Mouse (Mus musculus): Measurements from ENCODE around the gene Nsg2. TPM values are rescaled to one million over a fixed set of nuclear protein-coding genes. Genes with fewer than 3 reads are reported as not detected.

Gene Nsg2
- polyA plus RNA-seq, 1 experiment from 2014 or later, result 2.0 TPM

GRCm38 (mm10) chr11:32020031-32020965 is 20.0 kb downstream of the Nsg2 start:
- no peak overlapping the region for H3K27ac ChIP-seq
- DNase-seq (ENCODE audit: low spot score), result no peak
- no peak overlapping the region for H3K4me3 ChIP-seq
- H3K36me3 ChIP-seq, result no peaks in the 10 kb centered on the region
- peaks cover 36% of the 10 kb centered on the region for H3K4me1 ChIP-seq
- H3K9me3 ChIP-seq (replicated peaks), result no peaks in the 10 kb centered on the region
- 0 out of 2 replicates have a peak, but pooled peaks cover 7% of the 10 kb centered on the region for H3K27me3 ChIP-seq (ENCODE audit: low read depth, poor library complexity, severe bottlenecking)
- 39% methylated on average over 8 of the region's 8 CpGs for WGBS

GRCm38 (mm10) chr11:32026634-32027033 is 26.4 kb downstream of the Nsg2 start:
- WGBS, result 78% methylated on average over 5 of the region's 5 CpGs
- Histone ChIP-seq H3K27ac (no peak overlapping the region), H3K36me3 (no peaks in the 10 kb centered on the region), H3K4me3 (no peak overlapping the region), H3K4me1 (peaks cover 23% of the 10 kb centered on the region; the same call in 1 of the 2 replicates), H3K27me3 (ENCODE audit: low read depth, poor library complexity, severe bottlenecking) (0 out of 2 replicates have a peak, but pooled peaks cover 3% of the 10 kb centered on the region), H3K9me3 (replicated peaks) (no peaks in the 10 kb centered on the region)
- no peak for DNase-seq (ENCODE audit: low spot score)

GRCm38 (mm10) chr11:32027474-32028342 is 27.4 kb downstream of the Nsg2 start:
- H3K27ac ChIP-seq, result no peak overlapping the region
- no peaks in the 10 kb centered on the region for H3K36me3 ChIP-seq
- DNase-seq (ENCODE audit: low spot score), result no peak
- 0 out of 2 replicates have a peak, but pooled peaks cover 3% of the 10 kb centered on the region for H3K27me3 ChIP-seq (ENCODE audit: low read depth, poor library complexity, severe bottlenecking)
- 80% methylated on average over 7 of the region's 7 CpGs for WGBS
- peaks cover 23% of the 10 kb centered on the region; the same call in 1 of the 2 replicates for H3K4me1 ChIP-seq
- no peaks in the 10 kb centered on the region for H3K9me3 ChIP-seq (replicated peaks)
- H3K4me3 ChIP-seq, result no peak overlapping the region

DNA sequence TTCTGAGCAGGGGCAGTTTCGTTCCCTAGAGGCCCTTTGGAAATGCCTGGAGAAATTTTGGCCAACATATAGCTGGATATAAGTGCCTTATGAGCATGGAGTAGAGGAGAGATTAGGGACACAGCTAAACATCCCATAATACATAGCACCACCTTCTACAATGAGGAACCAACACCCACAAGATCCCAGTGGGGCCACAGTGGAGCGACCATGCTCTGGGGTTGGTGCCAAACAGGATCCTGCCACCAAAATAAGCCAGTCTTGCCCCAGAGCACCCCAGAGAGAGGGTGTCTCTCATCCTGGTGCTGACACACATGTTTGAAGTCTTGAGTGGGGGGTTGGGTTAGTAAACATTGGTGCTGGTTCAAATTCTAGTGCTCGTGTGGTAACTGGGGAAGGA is 28.3 kb downstream of the Nsg2 start:
- WGBS, result 81% methylated on average over 3 of the region's 3 CpGs
- no peaks in the 10 kb centered on the region for H3K36me3 ChIP-seq
- no peak overlapping the region for H3K4me3 ChIP-seq
- peaks cover 25% of the 10 kb centered on the region; the same call in 1 of the 2 replicates for H3K4me1 ChIP-seq
- H3K27me3 ChIP-seq (ENCODE audit: low read depth, poor library complexity, severe bottlenecking), result 0 out of 2 replicates have a peak, but pooled peaks cover 3% of the 10 kb centered on the region
- H3K27ac ChIP-seq, result no peak overlapping the region
- no peak for DNase-seq (ENCODE audit: low spot score)
- H3K9me3 ChIP-seq (replicated peaks), result no peaks in the 10 kb centered on the region

GRCm38 (mm10) chr11:32029356-32029755 is 29.1 kb downstream of the Nsg2 start:
- DNase-seq (ENCODE audit: low spot score), result no peak
- WGBS, result 94% methylated on average over 5 of the region's 5 CpGs
- no peak overlapping the region for H3K27ac ChIP-seq
- peaks cover 23% of the 10 kb centered on the region; the same call in 1 of the 2 replicates for H3K4me1 ChIP-seq
- no peak overlapping the region for H3K4me3 ChIP-seq
- H3K27me3 ChIP-seq (ENCODE audit: low read depth, poor library complexity, severe bottlenecking), result 0 out of 2 replicates have a peak, but pooled peaks cover 3% of the 10 kb centered on the region
- H3K9me3 ChIP-seq (replicated peaks), result no peaks in the 10 kb centered on the region
- H3K36me3 ChIP-seq, result no peaks in the 10 kb centered on the region

GRCm38 (mm10) chr11:32031396-32031795 is 31.1 kb downstream of the Nsg2 start:
- no peak for DNase-seq (ENCODE audit: low spot score)
- Histone ChIP-seq H3K4me3 (no peak overlapping the region), H3K9me3 (replicated peaks) (no peaks in the 10 kb centered on the region), H3K27me3 (ENCODE audit: low read depth, poor library complexity, severe bottlenecking) (0 out of 2 replicates have a peak, but pooled peaks cover 3% of the 10 kb centered on the region), H3K4me1 (peaks cover 16% of the 10 kb centered on the region; the same call in 1 of the 2 replicates), H3K36me3 (no peaks in the 10 kb centered on the region), H3K27ac (no peak overlapping the region)
- 79% methylated on average over 4 of the region's 4 CpGs for WGBS

GRCm38 (mm10) chr11:32032053-32032452 is 31.8 kb downstream of the Nsg2 start:
- WGBS, result 88% methylated on average over 9 of the region's 9 CpGs
- peaks cover 11% of the 10 kb centered on the region; the same call in 1 of the 2 replicates for H3K4me1 ChIP-seq
- no peak for DNase-seq (ENCODE audit: low spot score)
- H3K9me3 ChIP-seq (replicated peaks), result no peaks in the 10 kb centered on the region
- H3K27ac ChIP-seq, result no peak overlapping the region
- 0 out of 2 replicates have a peak, but pooled peaks cover 3% of the 10 kb centered on the region for H3K27me3 ChIP-seq (ENCODE audit: low read depth, poor library complexity, severe bottlenecking)
- H3K36me3 ChIP-seq, result no peaks in the 10 kb centered on the region
- no peak overlapping the region for H3K4me3 ChIP-seq

GRCm38 (mm10) chr11:32035831-32036230 is 35.6 kb downstream of the Nsg2 start:
- H3K27ac ChIP-seq, result no peak overlapping the region
- H3K4me1 ChIP-seq, result peaks cover 22% of the 10 kb centered on the region
- H3K9me3 ChIP-seq (replicated peaks), result no peaks in the 10 kb centered on the region
- WGBS, result 78% methylated on average over 5 of the region's 5 CpGs
- H3K4me3 ChIP-seq, result no peak overlapping the region
- H3K27me3 ChIP-seq (ENCODE audit: low read depth, poor library complexity, severe bottlenecking), result no peaks in the 10 kb centered on the region
- DNase-seq (ENCODE audit: low spot score), result no peak
- no peaks in the 10 kb centered on the region for H3K36me3 ChIP-seq

- no peak for DNase-seq (ENCODE audit: low spot score)
- Histone ChIP-seq H3K4me1 (peaks cover 16% of the 10 kb centered on the region), H3K9me3 (replicated peaks) (no peaks in the 10 kb centered on the region), H3K4me3 (no peak overlapping the region), H3K36me3 (no peaks in the 10 kb centered on the region), H3K27ac (no peak overlapping the region), H3K27me3 (ENCODE audit: low read depth, poor library complexity, severe bottlenecking) (no peaks in the 10 kb centered on the region)
- whole genome bisulfite sequencing, result 66% methylated on average over 4 of the region's 4 CpGs
Measured at GRCm38 (mm10) chr11:32039656-32040055, 39.4 kb downstream of the Nsg2 start.

DNA sequence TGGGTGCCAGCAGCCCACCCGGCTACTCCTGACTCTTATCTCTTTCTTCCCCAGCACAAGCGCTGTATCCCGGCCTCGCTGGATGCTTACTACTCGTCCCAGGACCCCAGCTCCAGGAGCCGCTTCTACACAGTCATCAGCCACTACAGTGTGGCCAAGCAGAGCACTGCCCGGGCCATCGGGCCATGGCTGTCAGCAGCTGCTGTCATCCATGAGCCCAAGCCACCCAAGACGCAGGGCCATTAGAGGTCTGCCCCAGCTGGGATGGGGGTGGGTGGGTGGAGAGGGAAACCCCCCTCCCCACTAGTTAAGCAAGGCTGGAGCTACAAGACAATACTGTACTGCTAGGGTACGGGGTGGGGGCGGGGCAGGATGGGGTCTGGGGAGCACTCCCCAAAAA is 57.1 kb downstream of the Nsg2 start:
- WGBS, result 90% methylated on average over 11 of the region's 11 CpGs
- Histone ChIP-seq H3K4me1 (peaks cover 5% of the 10 kb centered on the region; the same call in 1 of the 2 replicates), H3K36me3 (no peaks in the 10 kb centered on the region), H3K9me3 (replicated peaks) (no peaks in the 10 kb centered on the region), H3K27ac (no peak overlapping the region), H3K4me3 (no peak overlapping the region), H3K27me3 (ENCODE audit: low read depth, poor library complexity, severe bottlenecking) (no peaks in the 10 kb centered on the region)
- DNase-seq (ENCODE audit: low spot score), result no peak

- H3K27me3 ChIP-seq (ENCODE audit: low read depth, poor library complexity, severe bottlenecking), result no peaks in the 10 kb centered on the region
- H3K4me1 ChIP-seq, result peaks cover 5% of the 10 kb centered on the region; the same call in 1 of the 2 replicates
- no peak for DNase-seq (ENCODE audit: low spot score)
- H3K36me3 ChIP-seq, result no peaks in the 10 kb centered on the region
- no peaks in the 10 kb centered on the region for H3K9me3 ChIP-seq (replicated peaks)
- H3K27ac ChIP-seq, result no peak overlapping the region
- WGBS, result 91% methylated on average over 13 of the region's 13 CpGs
- H3K4me3 ChIP-seq, result no peak overlapping the region
Measured at GRCm38 (mm10) chr11:32057861-32058260, 57.6 kb downstream of the Nsg2 start.

- Histone ChIP-seq H3K36me3 (no peaks in the 10 kb centered on the region), H3K4me1 (peaks cover 8% of the 10 kb centered on the region; the same call in 1 of the 2 replicates), H3K27ac (no peak overlapping the region), H3K4me3 (no peak overlapping the region), H3K9me3 (replicated peaks) (no peaks in the 10 kb centered on the region), H3K27me3 (ENCODE audit: low read depth, poor library complexity, severe bottlenecking) (0 out of 2 replicates have a peak, but pooled peaks cover 9% of the 10 kb centered on the region)
- no peak for DNase-seq (ENCODE audit: low spot score)
- 82% methylated on average over 2 of the region's 2 CpGs for WGBS
Measured at GRCm38 (mm10) chr11:32061020-32061419, 60.8 kb downstream of the Nsg2 start.

Measured in limb, embryonic 10.5 days (tissue).